Mouse (Mus musculus) adrenal gland, postnatal 14 days (tissue): ENCODE results near the gene Myh9. TPM values are rescaled to one million over a fixed set of nuclear protein-coding genes. Genes with fewer than 3 reads are reported as not detected.

ENCODE experiments used
- total RNA-seq: library from RNA; stranded (reverse); gene quantifications from 2 replicates; pipeline ENCODE4 v1.2.3, GENCODE M21; 2021

Myh9 gene
- total RNA-seq, 1 experiment from 2014 or later, result 280 TPM

Other genes with a start within 250 kb of the Myh9 start
- 0.22 and 0.83 TPM in 2 replicates for gene Apol10b, start 246.1 kb downstream of the Myh9 start, total RNA-seq
- gene Gm36245, start 242.9 kb downstream of the Myh9 start, total RNA-seq, result not detected in 2 replicates
- 1.5 and 1.6 TPM in 2 replicates for gene Apol11b, start 198.9 kb downstream of the Myh9 start, total RNA-seq
- gene Apol7e, start 143.3 kb downstream of the Myh9 start, total RNA-seq, result 1.3 TPM in 1 of 2 replicates, not detected in the other
- 0.33 and 0.71 TPM in 2 replicates for gene Apol9b, start 113.1 kb downstream of the Myh9 start, total RNA-seq
- 0.30 and 1.7 TPM in 2 replicates for gene Apol8, start 85.2 kb downstream of the Myh9 start, total RNA-seq
- 430 and 443 TPM in 2 replicates for gene Txn2, start 86.8 kb upstream of the Myh9 start, total RNA-seq
- 3.3 and 4.4 TPM in 2 replicates for gene Foxred2, start 114.5 kb upstream of the Myh9 start, total RNA-seq
- gene Eif3d, start 128.6 kb upstream of the Myh9 start, total RNA-seq, result 152 and 167 TPM in 2 replicates